Mouse (Mus musculus) lung, embryonic 16.5 days (tissue): ENCODE measurements around the gene Il17rb. TPM values are rescaled to one million over a fixed set of nuclear protein-coding genes. Genes with fewer than 3 reads are reported as not detected.

ENCODE experiments used
- ATAC-seq: fragments of 200-750 bp; cut with Nextera tagmentation; 2 replicates; pipeline ENCODE4 v1.8.0; 2017; ENCODE audit warnings: low read depth, mild to moderate bottlenecking, moderate library complexity
- H3K27ac ChIP-seq: fragments of 300-500 bp; sonication (generic); 2 replicates; pipeline ENCODE4 v1.5.1; 2014; ENCODE audit warnings: mild to moderate bottlenecking, control low read depth, low read length
- H3K27me3 ChIP-seq: fragments of 300-500 bp; sonication (generic); 2 replicates; pipeline ENCODE4 v1.6.1; 2014; ENCODE audit warnings: low read depth, low read length, mixed read lengths; ENCODE audit not compliant: control insufficient read depth, insufficient read depth
- H3K36me3 ChIP-seq: fragments of 300-500 bp; sonication (generic); 2 replicates; pipeline ENCODE4 v1.6.1; 2014; ENCODE audit warnings: low read length; ENCODE audit not compliant: control insufficient read depth, insufficient read depth
- H3K4me1 ChIP-seq: fragments of 300-500 bp; sonication (generic); replicated peaks from 2 replicates; pipeline ENCODE4 v1.6.1; 2014; ENCODE audit warnings: low read length, mixed read lengths; ENCODE audit not compliant: control insufficient read depth, insufficient read depth
- H3K4me2 ChIP-seq: fragments of 300-500 bp; sonication (generic); 2 replicates; pipeline ENCODE4 v1.6.1; 2014; ENCODE audit warnings: low read depth, low read length, control low read depth
- H3K4me3 ChIP-seq: fragments of 300-500 bp; sonication (generic); 2 replicates; pipeline ENCODE4 v1.5.1; 2014; ENCODE audit warnings: mild to moderate bottlenecking, low read length, control low read depth
- H3K9ac ChIP-seq: fragments of 300-500 bp; sonication (generic); 2 replicates; pipeline ENCODE4 v1.6.1; 2014; ENCODE audit warnings: low read length, control low read depth
- H3K9me3 ChIP-seq: fragments of 300-500 bp; sonication (generic); 2 replicates; pipeline ENCODE4 v1.6.1; 2016; ENCODE audit warnings: low read length; ENCODE audit not compliant: control insufficient read depth
- WGBS: fragments of 180-500 bp; shearing (Covaris S2); extraction: QIAGEN DNeasy Blood & Tissue Kit; methylation state at CpG from one replicate; pipeline ENCODE4 v1.1.7; 2014; 5-methylcytosine and 5-hydroxymethylcytosine counted together
- microRNA-seq: library from miRNA; unstranded; fragments of <30 nt; microRNA quantifications from one replicate; pipeline ENCODE4, GENCODE M21; 2016
- polyA plus RNA-seq: library from polyadenylated mRNA; unstranded; fragments of >200 nt; fragmentation: Nextera tagmentation; extraction: Ambion mirVana; gene quantifications from 2 replicates; pipeline ENCODE4 v1.2.1, GENCODE M21; 2015

Gene Il17rb
- polyA plus RNA-seq, 1 experiment from 2014 or later = 0.92 TPM

GRCm38 (mm10) chr14:29950805-29951204 lies 57.9 kb downstream of the Il17rb start:
- H3K4me3 ChIP-seq = no peak overlapping the region
- no peak for ATAC-seq
- no peaks in the 10 kb centered on the region for H3K4me1 ChIP-seq

DNA sequence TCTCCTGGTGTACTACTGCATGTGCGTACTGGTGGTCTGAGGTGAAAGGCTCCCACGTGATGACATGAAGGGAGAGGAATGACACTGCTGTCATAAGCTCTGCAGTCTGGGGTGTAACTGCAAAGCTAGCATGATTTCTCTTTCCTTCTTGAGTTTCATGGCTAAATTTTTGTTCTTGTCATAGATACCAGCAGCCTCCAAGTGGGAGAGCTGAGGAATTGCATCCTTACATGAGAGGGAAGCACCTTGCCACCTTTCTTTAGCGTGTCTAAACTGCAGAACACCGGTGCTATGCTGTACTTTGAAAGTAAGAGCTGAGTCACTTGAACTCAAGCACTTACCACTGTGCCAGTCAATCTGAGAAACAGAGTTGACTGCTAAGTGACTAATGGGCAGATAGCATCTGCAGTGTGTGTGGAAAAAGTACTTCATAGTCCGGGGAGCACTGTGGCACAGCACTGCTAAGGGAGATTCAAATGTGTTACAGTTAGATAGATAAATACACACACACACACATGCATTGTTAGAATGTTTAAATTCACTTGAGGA lies 61.9 kb downstream of the Il17rb start:
- 59% methylated on average over 5 of the region's 5 CpGs for WGBS
- no peak for ATAC-seq
- Histone ChIP-seq H3K4me2 (no peak overlapping the region), H3K9me3 (no peaks in the 10 kb centered on the region), H3K36me3 (no peaks in the 10 kb centered on the region), H3K4me3 (no peak overlapping the region), H3K27me3 (no peaks in the 10 kb centered on the region), H3K27ac (no peak overlapping the region), H3K4me1 (no peaks in the 10 kb centered on the region), H3K9ac (no peak overlapping the region)

More at GRCm38 (mm10) chr14:29950805-29951204, 57.9 kb downstream of the Il17rb start:
- H3K27me3 ChIP-seq = no peaks in the 10 kb centered on the region
- H3K9me3 ChIP-seq = no peaks in the 10 kb centered on the region
- no peak overlapping the region for H3K4me2 ChIP-seq
- no peak overlapping the region for H3K9ac ChIP-seq
- H3K36me3 ChIP-seq = no peaks in the 10 kb centered on the region
- WGBS = 75% methylated on average over 4 of the region's 4 CpGs
- no peak overlapping the region for H3K27ac ChIP-seq

Small RNAs within 50 kb of the gene (microRNA-seq; reads per million reads assigned to microRNA genes)
- not detected for gene Mir6947

Other genes with a start within 250 kb of the Il17rb start
- 289 and 290 TPM in 2 replicates for gene Selenok, start 40.6 kb downstream of the Il17rb start, polyA plus RNA-seq
- gene Actr8, start 30.6 kb downstream of the Il17rb start, polyA plus RNA-seq = 66.0 and 68.4 TPM in 2 replicates
- 1.9 TPM in 2 replicates for gene Chdh, start 127 bp upstream of the Il17rb start, polyA plus RNA-seq